Mouse (Mus musculus) v-Abl transformed pro-B cells (cell line): ENCODE data around the gene Uck2.

Experiments used
- in situ Hi-C, 2 experiments: fragments of 400-800 bp; cut with MboI; formaldehyde crosslinking; loops; one replicate each; pipeline ENCODE4 v1.15.1; 2025; ENCODE audit not compliant: unreplicated experiment in 2 of 2

The Uck2 gene

GRCm38 (mm10) chr1:167230930-167231611 is 54.0 kb downstream of the Uck2 start:
- in situ Hi-C loops: loop anchor here in 1 of 2 experiments (10.0 kb wide), 1 partner anchor 54 kb away; the partner anchor contains the start of gene Uck2

GRCm38 (mm10) chr1:167222382-167223010 is 62.6 kb downstream of the Uck2 start:
- in situ Hi-C loops: loop anchor here (5.0 to 25.0 kb wide), 4 partner anchors 115 to 1060 kb away; partner anchors contain the start of gene Fam78b (in 1 of the 2)

- in situ Hi-C loops: loop anchor here (5.0 to 25.0 kb wide), 4 partner anchors 117 to 1058 kb away; partner anchors contain the start of gene Fam78b (in 1 of the 2)
Observed at GRCm38 (mm10) chr1:167220303-167221174, 64.6 kb downstream of the Uck2 start.

GRCm38 (mm10) chr1:167215460-167215859 is 69.7 kb downstream of the Uck2 start:
- in situ Hi-C loops: loop anchor here (10.0 to 25.0 kb wide), 6 partner anchors 203 to 1053 kb away; partner anchors contain the start of gene Fam78b (in 1 of the 2)

- in situ Hi-C loops: loop anchor here (5.0 to 25.0 kb wide), 8 partner anchors 200 to 1050 kb away; partner anchors contain the start of gene Fam78b (in 1 of the 2)
Observed at GRCm38 (mm10) chr1:167212710-167213109, 72.4 kb downstream of the Uck2 start.

- in situ Hi-C loops: loop anchor here (5.0 to 25.0 kb wide), 8 partner anchors 200 to 1050 kb away; partner anchors contain the start of gene Fam78b (in 1 of the 2)
Observed at GRCm38 (mm10) chr1:167211979-167212614, 73.0 kb downstream of the Uck2 start.

- in situ Hi-C loops: loop anchor here (5.0 to 25.0 kb wide), 4 partner anchors 192 to 1047 kb away; partner anchors contain the start of gene Fam78b (in 1 of the 2)
Observed at GRCm38 (mm10) chr1:167208816-167209215, 76.3 kb downstream of the Uck2 start.

- in situ Hi-C loops: loop anchor here (5.0 to 25.0 kb wide), 4 partner anchors 188 to 1043 kb away; partner anchors contain the start of gene Fam78b (in 1 of the 2)
Observed at GRCm38 (mm10) chr1:167205177-167205750, 79.9 kb downstream of the Uck2 start.

- in situ Hi-C loops: loop anchor here in 1 of 2 experiments (25.0 kb wide), 2 partner anchors 192 to 1042 kb away; partner anchors contain the start of gene Fam78b
Observed at GRCm38 (mm10) chr1:167204421-167204820, 80.7 kb downstream of the Uck2 start.

- in situ Hi-C loops: no loop called here
Observed at GRCm38 (mm10) chr1:167194766-167195165, 90.4 kb downstream of the Uck2 start.

GRCm38 (mm10) chr1:167187791-167188190 is 97.3 kb downstream of the Uck2 start:
- in situ Hi-C loops: no loop called here

GRCm38 (mm10) chr1:167181919-167182616 is 103.1 kb downstream of the Uck2 start:
- in situ Hi-C loops: no loop called here
